Mouse (Mus musculus): ENCODE data around the gene Olfr764-ps1. TPM values are rescaled to one million over a fixed set of nuclear protein-coding genes. Genes with fewer than 3 reads are reported as not detected.
"Not testable (repeated sequence)": the region's sequence is repeated elsewhere in the genome, so short reads cannot be mapped to it uniquely, and the experiment has no call there.

Gene Olfr764-ps1
- polyA plus RNA-seq, 1 experiment from 2014 or later, result not detected

GRCm38 (mm10) chr10:129004032-129004920, 35.4 kb downstream of the Olfr764-ps1 start:
- Histone ChIP-seq H3K9me3 (ENCODE audit: low read length) (peaks cover 4% of the 10 kb centered on the region; the same call in 1 of the 2 replicates), H3K4me2 (replicated peaks; ENCODE audit: low read depth, low read length) (no peak overlapping the region), H3K4me1 (ENCODE audit: insufficient read depth, low read length) (no peaks in the 10 kb centered on the region), H3K9ac (replicated peaks; ENCODE audit: low read length) (no peak overlapping the region), H3K4me3 (ENCODE audit: low read length) (no peak overlapping the region), H3K27ac (ENCODE audit: low read length) (no peak overlapping the region), H3K36me3 (ENCODE audit: insufficient read depth, low read length) (no peaks in the 10 kb centered on the region), H3K27me3 (ENCODE audit: insufficient read depth, low read length) (no peaks in the 10 kb centered on the region)
- ATAC-seq (ENCODE audit: low FRiP score, low TSS enrichment), result no peak
- 82% methylated on average over 14 of the region's 14 CpGs for WGBS

DNA sequence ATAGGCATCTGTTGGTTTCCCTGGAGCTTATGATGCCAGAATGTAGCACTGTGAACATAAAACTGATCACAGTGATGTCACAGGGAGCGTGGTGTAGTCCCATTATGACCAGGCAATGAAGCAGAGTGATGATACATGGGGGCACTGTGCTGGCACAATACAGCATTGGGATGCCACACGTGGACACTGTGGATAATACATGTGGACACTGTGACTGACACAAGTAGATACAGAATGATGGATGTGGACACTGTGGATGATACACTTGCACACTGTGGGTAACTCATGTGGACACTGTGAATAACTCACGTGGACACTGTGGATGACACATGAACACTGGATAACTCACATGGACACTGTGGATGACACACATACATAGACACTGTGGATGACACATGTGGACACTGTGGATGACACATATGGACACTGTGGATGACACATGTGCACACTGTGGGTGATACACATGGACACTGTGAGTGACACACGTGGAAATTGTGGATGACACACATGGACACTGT, 43.1 kb downstream of the Olfr764-ps1 start:
- no peak overlapping the region for H3K4me2 ChIP-seq (replicated peaks; ENCODE audit: low read depth, low read length)
- no peaks in the 10 kb centered on the region for H3K4me1 ChIP-seq (ENCODE audit: insufficient read depth, low read length)
- H3K27ac ChIP-seq (ENCODE audit: low read length), result no peak overlapping the region
- H3K9me3 ChIP-seq (ENCODE audit: low read length), result no peaks in the 10 kb centered on the region
- no peak overlapping the region for H3K9ac ChIP-seq (replicated peaks; ENCODE audit: low read length)
- H3K36me3 ChIP-seq (ENCODE audit: insufficient read depth, low read length), result no peaks in the 10 kb centered on the region
- WGBS, result 76% methylated on average over 4 of the region's 4 CpGs
- H3K27me3 ChIP-seq (ENCODE audit: insufficient read depth, low read length), result no peaks in the 10 kb centered on the region
- peak; percentile 31; the same call in 1 of the 2 replicates for ATAC-seq (ENCODE audit: low FRiP score, low TSS enrichment)
- H3K4me3 ChIP-seq (ENCODE audit: low read length), result no peak overlapping the region

- no peaks in the 10 kb centered on the region for H3K9me3 ChIP-seq (ENCODE audit: low read length)
- no peaks in the 10 kb centered on the region for H3K27me3 ChIP-seq (ENCODE audit: insufficient read depth, low read length)
- H3K4me1 ChIP-seq (ENCODE audit: insufficient read depth, low read length), result no peaks in the 10 kb centered on the region
- WGBS, result 95% methylated on average over 1 of the region's 1 CpGs
- no peaks in the 10 kb centered on the region for H3K36me3 ChIP-seq (ENCODE audit: insufficient read depth, low read length)
- no peak overlapping the region for H3K9ac ChIP-seq (replicated peaks; ENCODE audit: low read length)
- H3K4me3 ChIP-seq (ENCODE audit: low read length), result no peak overlapping the region
- ATAC-seq (ENCODE audit: low FRiP score, low TSS enrichment), result no peak
- no peak overlapping the region for H3K27ac ChIP-seq (ENCODE audit: low read length)
- H3K4me2 ChIP-seq (replicated peaks; ENCODE audit: low read depth, low read length), result no peak overlapping the region
Measured at GRCm38 (mm10) chr10:128995796-128996195, 43.9 kb downstream of the Olfr764-ps1 start.

DNA sequence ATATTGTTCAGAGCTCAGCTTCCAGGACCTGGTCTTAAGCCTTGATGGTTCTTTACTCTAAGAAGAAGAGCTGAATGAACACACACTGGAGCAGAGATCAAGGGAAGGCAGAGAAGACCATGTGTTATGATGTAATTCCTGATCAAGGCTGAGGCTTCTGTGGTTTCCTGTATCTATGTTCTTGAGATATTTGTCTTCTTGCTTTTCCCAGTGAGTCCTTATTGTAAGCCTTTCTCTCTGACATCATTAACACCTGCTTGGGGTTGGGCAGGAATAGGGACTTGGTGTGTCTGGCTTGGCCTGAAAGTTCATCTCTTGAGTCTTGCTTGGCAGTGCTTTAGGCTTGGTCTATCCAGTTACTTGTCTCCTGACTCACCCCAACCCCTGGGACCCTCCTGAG, 48.7 kb downstream of the Olfr764-ps1 start:
- H3K36me3 ChIP-seq (ENCODE audit: insufficient read depth, low read length), result no peaks in the 10 kb centered on the region
- no peak for ATAC-seq (ENCODE audit: low FRiP score, low TSS enrichment)
- H3K4me1 ChIP-seq (ENCODE audit: insufficient read depth, low read length), result no peaks in the 10 kb centered on the region
- no peaks in the 10 kb centered on the region for H3K9me3 ChIP-seq (ENCODE audit: low read length)
- no peaks in the 10 kb centered on the region for H3K27me3 ChIP-seq (ENCODE audit: insufficient read depth, low read length)
- no peak overlapping the region for H3K27ac ChIP-seq (ENCODE audit: low read length)
- H3K4me2 ChIP-seq (replicated peaks; ENCODE audit: low read depth, low read length), result no peak overlapping the region
- no peak overlapping the region for H3K4me3 ChIP-seq (ENCODE audit: low read length)
- no peak overlapping the region for H3K9ac ChIP-seq (replicated peaks; ENCODE audit: low read length)

- H3K4me1 ChIP-seq (ENCODE audit: insufficient read depth, low read length); H3K27me3 ChIP-seq (ENCODE audit: insufficient read depth, low read length); ATAC-seq (ENCODE audit: low FRiP score, low TSS enrichment); H3K4me3 ChIP-seq (ENCODE audit: low read length); H3K27ac ChIP-seq (ENCODE audit: low read length); H3K4me2 ChIP-seq (replicated peaks; ENCODE audit: low read depth, low read length); H3K36me3 ChIP-seq (ENCODE audit: insufficient read depth, low read length); H3K9me3 ChIP-seq (ENCODE audit: low read length); H3K9ac ChIP-seq (replicated peaks; ENCODE audit: low read length): not testable (repeated sequence)
- 67% methylated on average over 5 of the region's 10 CpGs for WGBS
Measured at GRCm38 (mm10) chr10:128990129-128990850, 49.4 kb downstream of the Olfr764-ps1 start.

DNA sequence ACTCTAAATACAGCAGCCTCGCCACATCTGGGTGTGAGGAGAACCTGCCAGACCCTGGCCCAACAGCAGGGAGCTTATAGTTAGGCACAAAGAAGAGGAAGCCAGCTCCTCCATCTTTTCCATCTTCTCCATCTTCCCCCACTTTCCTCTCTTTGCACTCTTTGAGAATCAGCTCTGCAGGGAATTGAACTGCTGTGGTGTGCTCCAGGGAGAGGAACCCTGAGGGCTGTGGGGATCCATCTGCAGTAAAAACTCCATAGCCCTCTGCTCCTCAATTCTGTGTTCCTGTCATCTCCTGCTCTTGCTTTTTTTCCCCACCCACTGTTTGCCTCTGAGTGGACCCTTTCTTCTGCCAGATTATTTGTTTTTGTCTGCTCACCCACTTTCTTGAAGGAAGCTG, 50.6 kb downstream of the Olfr764-ps1 start, which contains the start of gene Olfr9:
Olfr9 (plus strand) TSS at position 301 of the 400 bp plus-strand sequence.
- ATAC-seq (ENCODE audit: low FRiP score, low TSS enrichment); H3K4me1 ChIP-seq (ENCODE audit: insufficient read depth, low read length); H3K9me3 ChIP-seq (ENCODE audit: low read length); H3K27ac ChIP-seq (ENCODE audit: low read length); H3K27me3 ChIP-seq (ENCODE audit: insufficient read depth, low read length); H3K36me3 ChIP-seq (ENCODE audit: insufficient read depth, low read length); H3K4me2 ChIP-seq (replicated peaks; ENCODE audit: low read depth, low read length); H3K4me3 ChIP-seq (ENCODE audit: low read length); H3K9ac ChIP-seq (replicated peaks; ENCODE audit: low read length): not testable (repeated sequence)
- WGBS, result 44% methylated on average over 1 of the region's 1 CpGs

Other genes with a start within 250 kb of the Olfr764-ps1 start
- gene Mmp19, start 249.0 kb downstream of the Olfr764-ps1 start, polyA plus RNA-seq (2015; fragmentation: Nextera tagmentation; extraction: Ambion mirVana), result 0.89 and 0.98 TPM in 2 replicates
- gene Dnajc14, start 235.8 kb downstream of the Olfr764-ps1 start, polyA plus RNA-seq (2015; fragmentation: Nextera tagmentation; extraction: Ambion mirVana), result 63.2 and 64.9 TPM in 2 replicates
- gene Tmem198b, start 235.5 kb downstream of the Olfr764-ps1 start, polyA plus RNA-seq (2015; fragmentation: Nextera tagmentation; extraction: Ambion mirVana), result 19.3 and 22.9 TPM in 2 replicates
- gene Sarnp, start 222.6 kb downstream of the Olfr764-ps1 start, polyA plus RNA-seq (2015; fragmentation: Nextera tagmentation; extraction: Ambion mirVana), result 194 and 198 TPM in 2 replicates
- 94.4 and 100 TPM in 2 replicates for gene Ormdl2, start 218.3 kb downstream of the Olfr764-ps1 start, polyA plus RNA-seq (2015; fragmentation: Nextera tagmentation; extraction: Ambion mirVana)
- 6.8 and 7.8 TPM in 2 replicates for gene Gdf11, start 148.2 kb downstream of the Olfr764-ps1 start, polyA plus RNA-seq (2015; fragmentation: Nextera tagmentation; extraction: Ambion mirVana)
- 775 and 850 TPM in 2 replicates for gene Cd63, start 138.9 kb downstream of the Olfr764-ps1 start, polyA plus RNA-seq (2015; fragmentation: Nextera tagmentation; extraction: Ambion mirVana)
- 17.7 and 20.5 TPM in 2 replicates for gene Rdh5, start 117.0 kb downstream of the Olfr764-ps1 start, polyA plus RNA-seq (2015; fragmentation: Nextera tagmentation; extraction: Ambion mirVana)
- gene Bloc1s1, start 115.9 kb downstream of the Olfr764-ps1 start, polyA plus RNA-seq (2015; fragmentation: Nextera tagmentation; extraction: Ambion mirVana), result 227 and 234 TPM in 2 replicates
- 3.9 and 4.0 TPM in 2 replicates for gene Itga7, start 106.1 kb downstream of the Olfr764-ps1 start, polyA plus RNA-seq (2015; fragmentation: Nextera tagmentation; extraction: Ambion mirVana)
- 12.0 and 17.1 TPM in 2 replicates for gene Mettl7b, start 78.9 kb downstream of the Olfr764-ps1 start, polyA plus RNA-seq (2015; fragmentation: Nextera tagmentation; extraction: Ambion mirVana)
- not detected in 2 replicates for gene Olfr9, start 50.5 kb downstream of the Olfr764-ps1 start, polyA plus RNA-seq (2015; fragmentation: Nextera tagmentation; extraction: Ambion mirVana)
- gene Olfr763, start 29.1 kb downstream of the Olfr764-ps1 start, polyA plus RNA-seq (2015; fragmentation: Nextera tagmentation; extraction: Ambion mirVana), result not detected in 2 replicates
- not detected in 2 replicates for gene Olfr765, start 10.1 kb upstream of the Olfr764-ps1 start, polyA plus RNA-seq (2015; fragmentation: Nextera tagmentation; extraction: Ambion mirVana)
- gene Olfr766-ps1, start 29.1 kb upstream of the Olfr764-ps1 start, polyA plus RNA-seq (2015; fragmentation: Nextera tagmentation; extraction: Ambion mirVana), result not detected in 2 replicates
- gene Olfr767, start 43.0 kb upstream of the Olfr764-ps1 start, polyA plus RNA-seq (2015; fragmentation: Nextera tagmentation; extraction: Ambion mirVana), result not detected in 2 replicates
- gene Olfr768, start 59.5 kb upstream of the Olfr764-ps1 start, polyA plus RNA-seq (2015; fragmentation: Nextera tagmentation; extraction: Ambion mirVana), result not detected in 2 replicates
- not detected in 2 replicates for gene Olfr769, start 78.0 kb upstream of the Olfr764-ps1 start, polyA plus RNA-seq (2015; fragmentation: Nextera tagmentation; extraction: Ambion mirVana)
- gene Olfr770, start 99.1 kb upstream of the Olfr764-ps1 start, polyA plus RNA-seq (2015; fragmentation: Nextera tagmentation; extraction: Ambion mirVana), result not detected in 2 replicates
- not detected in 2 replicates for gene Olfr771, start 124.9 kb upstream of the Olfr764-ps1 start, polyA plus RNA-seq (2015; fragmentation: Nextera tagmentation; extraction: Ambion mirVana)
- not detected in 2 replicates for gene Olfr772, start 138.0 kb upstream of the Olfr764-ps1 start, polyA plus RNA-seq (2015; fragmentation: Nextera tagmentation; extraction: Ambion mirVana)
- gene Olfr773, start 147.5 kb upstream of the Olfr764-ps1 start, polyA plus RNA-seq (2015; fragmentation: Nextera tagmentation; extraction: Ambion mirVana), result not detected in 2 replicates
- not detected in 2 replicates for gene Olfr774, start 196.3 kb upstream of the Olfr764-ps1 start, polyA plus RNA-seq (2015; fragmentation: Nextera tagmentation; extraction: Ambion mirVana)
- gene Olfr775, start 208.5 kb upstream of the Olfr764-ps1 start, polyA plus RNA-seq (2015; fragmentation: Nextera tagmentation; extraction: Ambion mirVana), result not detected in 2 replicates
- gene Olfr776, start 219.2 kb upstream of the Olfr764-ps1 start, polyA plus RNA-seq (2015; fragmentation: Nextera tagmentation; extraction: Ambion mirVana), result not detected in 2 replicates
- not detected in 2 replicates for gene Olfr777, start 231.6 kb upstream of the Olfr764-ps1 start, polyA plus RNA-seq (2015; fragmentation: Nextera tagmentation; extraction: Ambion mirVana)

Measured in kidney, embryonic 16.5 days (tissue).